Mouse (Mus musculus): Measurements from ENCODE around the gene Prss43. TPM values are rescaled to one million over a fixed set of nuclear protein-coding genes. Genes with fewer than 3 reads are reported as not detected.

The Prss43 gene
- total and polyA plus RNA-seq, 3 experiments, result not detected

GRCm38 (mm10) chr9:110781256-110781721, 45.2 kb upstream of the Prss43 start:
- H3K27me3 ChIP-seq (ENCODE audit: control insufficient read depth in 1 of 2, insufficient read depth in 2 of 2, low read length in 2 of 2), result no peaks in the 10 kb centered on the region; a peak in 2 of 4 replicates
- DNase-seq (ENCODE audit: low read depth, low spot score), result peak; percentile 91
- H3K9ac ChIP-seq (ENCODE audit: control insufficient read depth, low read depth, low read length, poor library complexity, severe bottlenecking), result peak overlapping the region; percentile 70

GRCm38 (mm10) chr9:110781731-110782130, 44.8 kb upstream of the Prss43 start:
- Histone ChIP-seq H3K27me3 (ENCODE audit: control insufficient read depth in 1 of 2, insufficient read depth in 2 of 2, low read length in 2 of 2) (no peaks in the 10 kb centered on the region; a peak in 2 of 4 replicates), H3K36me3 (ENCODE audit: control insufficient read depth in 1 of 2, insufficient read depth in 2 of 2, low read length in 2 of 2) (no peaks in the 10 kb centered on the region), H3K4me3 (ENCODE audit: control insufficient read depth in 1 of 2, insufficient read depth in 1 of 2, low read depth in 2 of 2, low read length in 2 of 2) (peak overlapping the region; percentile 64 to 67), H3K27ac (ENCODE audit: control insufficient read depth, low read depth, low read length) (no peak overlapping the region), H3K9me3 (replicated peaks; ENCODE audit: insufficient read depth, low read length) (no peaks in the 10 kb centered on the region), H3K4me1 (ENCODE audit: control insufficient read depth in 1 of 2, insufficient read depth in 2 of 2, low read length in 2 of 2) (peaks cover 0 to 5% of the 10 kb centered on the region in 2 experiments; a peak in 1 of 4 replicates), H3K79me2 (ENCODE audit: control insufficient read depth, insufficient read depth, low read length, poor library complexity) (no peaks in the 10 kb centered on the region), H3K9ac (ENCODE audit: control insufficient read depth, low read depth, low read length, poor library complexity, severe bottlenecking) (peak overlapping the region; percentile 70)
- no peak for DNase-seq (ENCODE audit: low read depth, low spot score)
- no peak for TF ChIP-seq RAD21 (IDR thresholded peaks at IDR 0.05; ENCODE audit: low read depth, low read length)
- no peak for TF ChIP-seq TBP (IDR thresholded peaks at IDR 0.05; ENCODE audit: low read depth, low read length)
- TF ChIP-seq KAT2A (conservative IDR thresholded peaks at IDR 0.05; ENCODE audit: low read depth, low read length), result no peak
- peak in 1 of 3 experiments; percentile 19; a peak in 1 of 6 replicates for TF ChIP-seq CTCF (IDR thresholded peaks at IDR 0.05 in 2 of 3, conservative IDR thresholded peaks at IDR 0.05 in 1 of 3; ENCODE audit: control insufficient read depth in 1 of 3, insufficient read depth in 1 of 3, low read depth in 2 of 3, low read length in 3 of 3, poor library complexity in 1 of 3, severe bottlenecking in 1 of 3)
- no peak for TF ChIP-seq RCOR1 (IDR thresholded peaks at IDR 0.05; ENCODE audit: low read depth, low read length)
- 0 out of 2 replicates have a peak, but pooled peaks have one; percentile 10 for TF ChIP-seq UBTF (IDR thresholded peaks at IDR 0.05; ENCODE audit: borderline replicate concordance, insufficient read depth, low read depth, low read length)

More at GRCm38 (mm10) chr9:110781256-110781721, 45.2 kb upstream of the Prss43 start:
- Histone ChIP-seq H3K36me3 (ENCODE audit: control insufficient read depth in 1 of 2, insufficient read depth in 2 of 2, low read length in 2 of 2) (no peaks in the 10 kb centered on the region), H3K27ac (ENCODE audit: control insufficient read depth, low read depth, low read length) (peak overlapping the region; percentile 36; the same call in 1 of the 2 replicates), H3K79me2 (ENCODE audit: control insufficient read depth, insufficient read depth, low read length, poor library complexity) (no peaks in the 10 kb centered on the region), H3K9me3 (replicated peaks; ENCODE audit: insufficient read depth, low read length) (no peaks in the 10 kb centered on the region), H3K4me1 (ENCODE audit: control insufficient read depth in 1 of 2, insufficient read depth in 2 of 2, low read length in 2 of 2) (peaks cover 0 to 5% of the 10 kb centered on the region in 2 experiments; a peak in 1 of 4 replicates), H3K4me3 (ENCODE audit: control insufficient read depth in 1 of 2, insufficient read depth in 1 of 2, low read depth in 2 of 2, low read length in 2 of 2) (peak overlapping the region; percentile 65 to 67)
- TF ChIP-seq MXI1 (IDR thresholded peaks at IDR 0.05; ENCODE audit: low read depth, low read length) (peak; percentile 73), KAT2A (conservative IDR thresholded peaks at IDR 0.05; ENCODE audit: low read depth, low read length) (no peak), ZKSCAN1 (IDR thresholded peaks at IDR 0.05; ENCODE audit: low read depth, low read length) (0 out of 2 replicates have a peak, but pooled peaks have one; percentile 31), TBP (IDR thresholded peaks at IDR 0.05; ENCODE audit: low read depth, low read length) (peak; percentile 58; the same call in 1 of the 2 replicates), MEF2A (IDR thresholded peaks at IDR 0.05; ENCODE audit: extremely low read depth, insufficient replicate concordance, low read depth, low read length, poor library complexity, severe bottlenecking) (no peak), BHLHE40 (IDR thresholded peaks at IDR 0.05; ENCODE audit: borderline replicate concordance, low read depth, low read length) (peak; percentile 41; the same call in 1 of the 2 replicates), MAX (IDR thresholded peaks at IDR 0.05; ENCODE audit: low read length) (peak; percentile 67), RCOR1 (IDR thresholded peaks at IDR 0.05; ENCODE audit: low read depth, low read length) (no peak), HCFC1 (IDR thresholded peaks at IDR 0.05; ENCODE audit: low read depth, low read length) (0 out of 2 replicates have a peak, but pooled peaks have one; percentile 20), UBTF (IDR thresholded peaks at IDR 0.05; ENCODE audit: borderline replicate concordance, insufficient read depth, low read depth, low read length) (0 out of 2 replicates have a peak, but pooled peaks have one; percentile 80), NELFE (IDR thresholded peaks at IDR 0.05; ENCODE audit: low read depth, low read length) (0 out of 2 replicates have a peak, but pooled peaks have one; percentile 21), SIN3A (IDR thresholded peaks at IDR 0.05; ENCODE audit: low read length) (no peak), RAD21 (IDR thresholded peaks at IDR 0.05; ENCODE audit: low read depth, low read length) (peak; percentile 62), CTCF (IDR thresholded peaks at IDR 0.05 in 2 of 3, conservative IDR thresholded peaks at IDR 0.05 in 1 of 3; ENCODE audit: control insufficient read depth in 1 of 3, insufficient read depth in 1 of 3, low read depth in 2 of 3, low read length in 3 of 3, poor library complexity in 1 of 3, severe bottlenecking in 1 of 3) (peak; percentile 47 to 99 (median 67)), SMC3 (IDR thresholded peaks at IDR 0.05; ENCODE audit: low read depth, low read length) (peak; percentile 38), MAZ (IDR thresholded peaks at IDR 0.05; ENCODE audit: low read depth, low read length) (peak; percentile 75)
